In the genomic region with DNA sequence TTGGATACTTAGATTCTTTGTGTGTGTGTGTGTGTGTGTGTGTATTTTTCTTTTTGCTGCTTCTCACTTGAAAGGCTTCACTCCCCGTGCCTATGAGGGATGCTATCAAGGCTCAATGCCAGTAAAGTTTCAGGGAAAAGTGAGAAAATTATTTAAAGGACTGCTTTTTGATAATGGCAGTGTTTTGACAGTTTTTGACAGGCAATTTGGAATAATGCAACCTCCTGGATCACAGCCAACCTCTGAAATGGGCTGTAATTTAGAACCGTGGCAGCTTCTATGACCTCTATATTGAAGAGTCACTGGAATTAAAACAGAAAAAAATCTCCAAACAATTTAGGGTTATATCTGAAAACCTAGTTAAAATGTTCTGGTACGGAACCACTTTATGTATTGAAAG, we compare ENCODE assay signal across 22 mouse cellular contexts. TPM values are rescaled to one million over a fixed set of nuclear protein-coding genes. Genes with fewer than 3 reads are reported as not detected.
"Had no signal": no experiment of that assay in that cellular context is flagged by ENCODE, and none has a peak within 500 bp of the region (broad histone marks: within the 10 kb centered on the region; RNA-seq: fewer than 3 reads in every experiment).

No protein-coding gene starts in this region.

- H3K4me1 ChIP-seq: liver, embryonic 15.5 days; megakaryocyte, embryonic 14.5 days; neural tube, embryonic 12.5 days had no signal

- DNase-seq: kidney, adult 9 months; kidney, postnatal 36 days; layer of hippocampus, adult 9-11 months; layer of hippocampus, postnatal 36 days; left cerebral cortex, postnatal 4 days; thymus, adult 2 months; thymus, postnatal 25 days had no signal

- H3K27ac ChIP-seq: kidney, postnatal 0 days; limb, embryonic 13.5 days; liver, embryonic 15.5 days; lung, embryonic 15.5 days; macrophage; midbrain, embryonic 15.5 days; neural tube, embryonic 12.5 days had no signal

- ATAC-seq: midbrain, embryonic 15.5 days had no signal

- H3K4me3 ChIP-seq: limb, embryonic 13.5 days; liver, embryonic 15.5 days; lung, embryonic 15.5 days; megakaryocyte, embryonic 14.5 days; midbrain, embryonic 15.5 days; neural tube, embryonic 12.5 days had no signal

- H3K27me3 ChIP-seq: limb, embryonic 13.5 days; liver, embryonic 15.5 days; megakaryocyte, embryonic 14.5 days; midbrain, embryonic 15.5 days; neural tube, embryonic 12.5 days had no signal

- H3K36me3 ChIP-seq: limb, embryonic 13.5 days; liver, embryonic 15.5 days; lung, embryonic 15.5 days; midbrain, embryonic 15.5 days; neural tube, embryonic 12.5 days had no signal

- H3K4me2 ChIP-seq: limb, embryonic 13.5 days; liver, embryonic 15.5 days; lung, embryonic 15.5 days; midbrain, embryonic 11.5 days; midbrain, embryonic 15.5 days; neural tube, embryonic 12.5 days had no signal

- H3K9me3 ChIP-seq: limb, embryonic 13.5 days; liver, embryonic 15.5 days; lung, embryonic 15.5 days; midbrain, embryonic 15.5 days; neural tube, embryonic 12.5 days had no signal

- H3K9ac ChIP-seq: limb, embryonic 13.5 days; liver, embryonic 15.5 days; lung, embryonic 15.5 days; midbrain, embryonic 15.5 days; neural tube, embryonic 12.5 days had no signal

RNA-seq across cellular contexts. Expression of gene Ccdc172, which starts 14.7 kb away (rescaled TPM):
- total RNA-seq: layer of hippocampus, adult 18-20 months; layer of hippocampus, postnatal 36 days; left cerebral cortex, adult 8-10 months; left cerebral cortex, postnatal 4 days; liver, adult 2 months; monocyte, adult 5-6 weeks had no signal
- polyA plus RNA-seq: kidney, postnatal 0 days; limb, embryonic 13.5 days; liver, adult 2 months; liver, embryonic 15.5 days; lung, embryonic 15.5 days; macrophage; midbrain, embryonic 11.5 days; midbrain, embryonic 15.5 days; neural tube, embryonic 12.5 days; thymus, adult 2 months; urinary bladder, adult 2 months had no signal

RNA-seq across cellular contexts. Expression of gene Gfra1, which starts 41.4 kb away (rescaled TPM):
- total RNA-seq: monocyte, adult 5-6 weeks; neutrophil, adult 5-6 weeks had no signal
- polyA plus RNA-seq: macrophage had no signal
